Mouse (Mus musculus) heart, adult 2 months (tissue): ENCODE measurements around the gene Fars2. TPM values are rescaled to one million over a fixed set of nuclear protein-coding genes. Genes with fewer than 3 reads are reported as not detected.

ENCODE experiments used
- DNase-seq, 2 experiments: peaks; one replicate each; pipeline ENCODE4 v3.0.0; 2021
- H3K27ac ChIP-seq: fragments of 200-600 bp; 2 replicates; pipeline ENCODE4 v1.8.1; 2022
- H3K27me3 ChIP-seq: fragments of 200-500 bp; 2 replicates; pipeline ENCODE4 v1.6.1; 2012; ENCODE audit warnings: mild to moderate bottlenecking, low read length, inconsistent platforms, mixed read lengths; ENCODE audit not compliant: control insufficient read depth, insufficient read depth
- H3K36me3 ChIP-seq: fragments of 200-500 bp; 2 replicates; pipeline ENCODE4 v1.6.1; 2012; ENCODE audit warnings: low read length, inconsistent platforms; ENCODE audit not compliant: control insufficient read depth, insufficient read depth
- H3K4me1 ChIP-seq: fragments of 200-500 bp; 2 replicates; pipeline ENCODE4 v1.6.1; 2011; ENCODE audit warnings: low read length; ENCODE audit not compliant: control insufficient read depth, insufficient read depth
- H3K4me3 ChIP-seq: fragments of 200-600 bp; 2 replicates; pipeline ENCODE4 v1.8.1; 2022
- H3K79me2 ChIP-seq: fragments of 200-500 bp; replicated peaks from 2 replicates; pipeline ENCODE4 v1.6.1; 2012; ENCODE audit warnings: mild to moderate bottlenecking, inconsistent platforms, low read length, moderate library complexity, mixed read lengths; ENCODE audit not compliant: control insufficient read depth, insufficient read depth
- H3K9ac ChIP-seq: fragments of 200-500 bp; 2 replicates; pipeline ENCODE4 v1.6.1; 2012; ENCODE audit warnings: low read depth, mild to moderate bottlenecking, control low read depth, inconsistent platforms, low read length, mixed read lengths
- CTCF ChIP-seq: fragments of 200-600 bp; IDR thresholded peaks from 2 replicates; pipeline ENCODE4 v1.8.1; 2022; ENCODE audit warnings: antibody characterized with exemption, mild to moderate bottlenecking, moderate library complexity
- EP300 ChIP-seq: fragments of 200-500 bp; IDR thresholded peaks from 2 replicates; pipeline ENCODE4 v1.6.1; 2011; ENCODE audit warnings: low read depth, low read length, control low read depth; ENCODE audit not compliant: insufficient read depth
- POLR2A ChIP-seq: fragments of 200-500 bp; IDR thresholded peaks from 2 replicates; pipeline ENCODE4 v1.6.1; 2011; ENCODE audit warnings: mild to moderate bottlenecking, low read depth, low read length, control low read depth; ENCODE audit not compliant: insufficient read depth
- WGBS: fragments of 180-500 bp; shearing (Covaris S2); methylation state at CpG from one replicate; pipeline ENCODE4 v1.1.7; 2018; 5-methylcytosine and 5-hydroxymethylcytosine counted together
- intact Hi-C: fragments of 180-260 bp; cut with DNase I; formaldehyde crosslinking; loops from one replicate; pipeline ENCODE4 v1.15.1; 2025
- polyA plus RNA-seq: library from polyadenylated mRNA; depleted of rRNA; stranded (reverse); fragments of >200 nt; gene quantifications from 2 replicates; pipeline ENCODE4 v1.2.3, GENCODE M21; 2012
- total RNA-seq, 2 experiments: library from RNA; stranded (reverse); gene quantifications; 2 replicates each; pipeline ENCODE4 v1.2.3; 2021

Fars2 gene
- total and polyA plus RNA-seq, 3 experiments: 73.3 to 85.7 (median 77.7) TPM

DNA sequence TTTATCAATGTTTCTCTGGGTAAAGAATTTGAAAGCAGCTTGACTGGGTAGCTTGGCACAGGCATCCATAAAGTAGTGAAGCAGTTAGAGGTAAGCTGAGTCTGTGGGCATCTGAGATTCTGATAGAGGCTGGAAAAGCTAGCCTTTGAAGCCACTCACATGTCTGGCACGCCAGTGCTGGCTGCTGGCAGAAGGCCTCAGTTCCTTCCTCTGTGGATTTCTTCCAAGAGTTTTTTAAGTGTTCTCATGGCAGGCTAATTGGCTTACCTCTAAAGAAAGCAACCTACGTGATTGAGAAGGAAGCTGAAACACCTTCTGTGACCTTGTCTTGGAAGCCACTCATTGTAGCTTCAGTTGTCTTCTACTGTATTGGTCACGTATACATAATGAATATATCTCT is 600.2 kb downstream of the Fars2 start:
- Histone ChIP-seq H3K4me1 (peaks cover 2% of the 10 kb centered on the region; the same call in 1 of the 2 replicates), H3K27ac (no peak overlapping the region), H3K9ac (no peak overlapping the region), H3K27me3 (peaks cover 4% of the 10 kb centered on the region; the same call in 1 of the 2 replicates), H3K79me2 (no peaks in the 10 kb centered on the region), H3K36me3 (no peaks in the 10 kb centered on the region), H3K4me3 (no peak overlapping the region)
- TF ChIP-seq POLR2A (no peak), CTCF (no peak), EP300 (no peak)
- intact Hi-C loops: no loop called here
- peak; percentile 40 to 59 for DNase-seq
- WGBS: 16% methylated on average over 3 of the region's 3 CpGs

DNA sequence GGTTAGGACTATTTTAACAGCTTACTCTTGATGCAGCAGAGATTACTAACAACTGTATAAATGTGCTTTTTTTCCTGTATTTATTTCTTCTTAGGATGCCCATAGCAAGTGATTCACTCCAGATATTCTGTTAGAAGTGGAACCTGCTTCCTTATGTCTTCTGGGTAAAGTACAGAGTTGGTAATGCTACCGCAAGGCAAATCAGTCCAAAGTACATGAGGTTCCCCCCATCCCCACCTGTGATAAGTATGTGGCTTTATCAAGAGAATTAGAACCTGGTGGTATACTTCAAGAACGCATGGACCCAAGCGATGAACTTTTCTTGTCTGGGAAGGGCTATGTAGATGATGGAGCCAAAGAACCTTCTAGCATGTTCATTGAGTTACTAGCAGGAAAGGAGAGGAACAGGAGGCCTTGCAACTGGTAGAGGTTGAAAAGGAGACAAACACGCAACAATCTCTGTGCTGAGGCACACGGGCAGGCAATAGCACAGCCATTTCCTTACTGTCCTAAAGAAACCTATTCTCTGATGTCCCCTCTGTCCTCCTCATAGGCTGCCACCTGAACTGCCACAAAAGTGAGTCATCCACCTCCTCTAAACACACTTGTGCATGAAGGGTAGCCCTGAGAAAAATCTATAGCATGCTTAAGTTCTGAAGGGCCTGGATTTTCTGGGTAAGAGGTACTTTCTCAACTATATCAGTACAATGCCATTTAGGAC is 603.2 kb downstream of the Fars2 start:
- peaks cover 14% of the 10 kb centered on the region for H3K27me3 ChIP-seq
- H3K4me1 ChIP-seq: peaks cover 2% of the 10 kb centered on the region; the same call in 1 of the 2 replicates
- H3K9ac ChIP-seq: no peak overlapping the region
- TF ChIP-seq EP300: no peak
- TF ChIP-seq POLR2A: no peak
- TF ChIP-seq CTCF: no peak
- H3K36me3 ChIP-seq: no peaks in the 10 kb centered on the region
- no peak overlapping the region for H3K27ac ChIP-seq
- intact Hi-C loops: no loop called here
- DNase-seq: no peak
- H3K4me3 ChIP-seq: no peak overlapping the region
- WGBS: 91% methylated on average over 5 of the region's 5 CpGs
- H3K79me2 ChIP-seq: no peaks in the 10 kb centered on the region

DNA sequence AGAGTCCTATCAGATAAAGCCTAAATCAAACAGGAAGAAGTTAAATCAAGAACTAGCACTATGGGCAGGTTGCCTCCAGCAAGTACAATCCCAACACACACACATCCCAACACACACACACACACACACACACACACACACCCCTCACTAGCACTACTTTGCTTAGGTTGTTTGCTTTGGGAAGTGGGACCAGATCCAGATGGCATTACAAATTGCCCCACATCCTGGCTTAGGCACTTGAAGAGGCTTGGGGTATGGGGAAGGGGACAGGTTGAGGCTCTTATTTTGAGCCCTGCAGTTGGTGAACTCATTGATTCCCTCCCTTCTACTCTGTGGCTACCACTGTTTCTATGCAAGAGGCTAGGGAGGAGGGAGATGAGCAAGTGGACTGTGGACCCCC is 605.1 kb downstream of the Fars2 start:
- no peaks in the 10 kb centered on the region for H3K36me3 ChIP-seq
- TF ChIP-seq CTCF (no peak), EP300 (no peak), POLR2A (no peak)
- H3K79me2 ChIP-seq: no peaks in the 10 kb centered on the region
- H3K9ac ChIP-seq: no peak overlapping the region
- H3K4me1 ChIP-seq: no peaks in the 10 kb centered on the region; the same call in none of the 2 replicates
- peaks cover 22% of the 10 kb centered on the region for H3K27me3 ChIP-seq
- intact Hi-C loops: no loop called here
- no peak for DNase-seq
- no peak overlapping the region for H3K27ac ChIP-seq
- no peak overlapping the region for H3K4me3 ChIP-seq

DNA sequence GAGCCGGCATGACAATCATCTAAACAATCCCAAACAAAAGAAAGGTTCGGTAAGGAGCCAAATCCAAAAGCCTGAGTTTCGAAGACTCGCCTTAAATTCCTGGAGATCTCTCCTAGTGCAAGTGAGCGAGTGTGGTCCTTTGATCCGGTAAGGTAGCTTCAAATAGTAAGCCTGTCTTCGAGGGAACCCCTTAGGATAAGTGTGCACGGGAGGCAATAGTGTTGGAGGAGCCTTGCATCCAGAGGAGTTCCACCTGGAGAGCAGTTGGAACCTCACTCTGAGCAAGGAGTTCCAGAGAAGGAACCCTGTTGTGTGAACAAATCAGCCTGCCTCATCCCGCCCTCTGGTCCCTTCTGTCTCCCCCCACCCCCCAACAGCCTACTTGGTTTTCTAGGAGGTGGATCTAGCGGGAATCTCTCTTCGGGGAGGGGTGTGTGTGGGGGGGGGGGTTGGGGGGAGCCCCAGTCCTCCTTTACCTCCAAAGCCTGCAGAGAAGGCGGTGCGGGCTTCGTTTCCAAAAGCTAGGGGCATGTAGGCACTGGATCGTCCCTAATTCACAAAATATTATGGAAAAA is 606.6 kb downstream of the Fars2 start:
- H3K27ac ChIP-seq: no peak overlapping the region
- WGBS: 12% methylated on average over 15 of the region's 15 CpGs
- H3K4me1 ChIP-seq: no peaks in the 10 kb centered on the region; the same call in 1 of the 2 replicates
- intact Hi-C loops: no loop called here
- no peak for TF ChIP-seq EP300
- TF ChIP-seq POLR2A: no peak
- no peak for TF ChIP-seq CTCF
- H3K36me3 ChIP-seq: no peaks in the 10 kb centered on the region
- H3K9ac ChIP-seq: no peak overlapping the region
- peaks cover 23% of the 10 kb centered on the region for H3K27me3 ChIP-seq
- no peak for DNase-seq
- H3K4me3 ChIP-seq: no peak overlapping the region
- H3K79me2 ChIP-seq: no peaks in the 10 kb centered on the region

DNA sequence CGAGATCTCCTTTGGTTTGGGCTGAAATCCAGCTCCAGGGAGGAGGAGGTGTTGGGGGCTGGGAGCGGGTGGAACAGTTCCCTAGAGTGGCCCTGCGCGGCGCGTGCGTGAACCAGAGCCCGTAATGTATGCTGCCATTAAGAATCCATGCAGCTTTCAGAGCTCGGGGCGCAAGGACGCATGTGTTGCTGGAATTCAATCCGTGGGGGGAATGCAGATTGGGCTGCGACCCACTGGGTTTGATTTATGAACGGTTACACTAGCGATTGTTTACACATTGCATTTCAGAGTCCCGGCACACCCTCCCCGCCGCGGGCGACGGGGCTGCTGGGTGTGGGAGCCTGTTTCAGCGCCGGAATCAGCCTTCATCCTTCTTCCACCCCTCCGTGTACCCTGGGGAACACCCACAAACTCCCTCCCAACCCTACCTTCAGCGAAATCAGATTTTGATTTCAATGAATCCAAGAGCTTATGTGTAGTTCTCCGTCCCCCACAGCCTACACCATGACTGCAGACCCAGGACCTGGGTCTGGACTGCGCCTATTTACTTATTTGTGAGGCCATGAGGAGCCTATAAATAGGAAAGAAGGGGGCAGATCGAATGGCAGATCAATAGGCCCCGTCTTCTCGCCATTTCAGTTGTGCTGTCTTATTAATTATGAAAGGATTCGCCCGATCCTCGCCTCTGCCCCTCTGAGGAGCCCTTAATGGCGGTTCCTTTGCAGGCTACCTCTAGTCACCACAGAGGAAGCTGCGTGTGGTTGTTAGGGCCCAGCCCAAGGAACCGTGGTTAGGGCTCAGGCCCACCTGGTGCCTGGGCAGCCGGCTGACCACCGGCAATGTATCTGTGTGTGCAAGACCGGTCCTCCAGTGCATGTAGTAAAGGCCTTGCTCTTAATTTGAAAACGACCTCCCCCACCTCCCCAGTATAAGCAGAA is 607.6 kb downstream of the Fars2 start:
- Histone ChIP-seq H3K27me3 (peaks cover 26% of the 10 kb centered on the region), H3K36me3 (no peaks in the 10 kb centered on the region), H3K9ac (no peak overlapping the region), H3K4me1 (no peaks in the 10 kb centered on the region; the same call in 1 of the 2 replicates), H3K79me2 (no peaks in the 10 kb centered on the region), H3K27ac (no peak overlapping the region), H3K4me3 (no peak overlapping the region)
- intact Hi-C loops: no loop called here
- TF ChIP-seq POLR2A (no peak), CTCF (no peak), EP300 (no peak)
- peak in 1 of 2 experiments; percentile 51 for DNase-seq
- WGBS: 6% methylated on average over 40 of the region's 40 CpGs

DNA sequence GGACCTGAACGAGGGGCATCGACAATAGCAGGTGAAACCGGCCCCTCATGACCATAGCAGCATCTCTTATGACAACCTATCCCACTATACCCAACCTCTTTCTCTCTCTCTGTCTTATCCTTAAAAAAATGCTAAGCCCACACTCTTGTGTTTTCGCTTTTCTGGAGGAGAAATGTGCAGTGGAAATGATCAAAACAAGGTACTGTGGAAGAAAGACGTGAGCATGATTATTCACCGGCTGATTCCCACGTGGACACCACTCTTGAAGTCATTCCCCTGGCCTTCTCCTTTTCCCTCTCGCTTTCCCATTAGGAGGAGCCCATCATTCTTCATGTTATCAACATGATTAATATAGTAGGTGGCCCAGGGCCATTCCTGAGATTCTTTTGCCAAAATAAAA is 608.7 kb downstream of the Fars2 start:
- no peak overlapping the region for H3K4me3 ChIP-seq
- TF ChIP-seq CTCF (no peak), POLR2A (no peak), EP300 (no peak)
- no peaks in the 10 kb centered on the region; the same call in 1 of the 2 replicates for H3K4me1 ChIP-seq
- no peaks in the 10 kb centered on the region for H3K36me3 ChIP-seq
- no peaks in the 10 kb centered on the region for H3K79me2 ChIP-seq
- WGBS: 12% methylated on average over 8 of the region's 8 CpGs
- no peak overlapping the region for H3K27ac ChIP-seq
- DNase-seq: no peak
- H3K27me3 ChIP-seq: peaks cover 29% of the 10 kb centered on the region
- intact Hi-C loops: no loop called here
- H3K9ac ChIP-seq: no peak overlapping the region
